Mouse (Mus musculus) cerebral cortex, adult 2 months (tissue): ENCODE results near the gene Cdkal1.

Experiments
- WGBS: fragments of 180-500 bp; shearing (Covaris S2); methylation state at CpG from one replicate; pipeline ENCODE4 v1.1.7; 2018; 5-methylcytosine and 5-hydroxymethylcytosine counted together

Gene Cdkal1

GRCm38 (mm10) chr13:29486709-29487108 is 368.8 kb downstream of the Cdkal1 start:
- 75% methylated on average over 3 of the region's 3 CpGs for WGBS

- 85% methylated on average over 3 of the region's 3 CpGs for WGBS
Measured at GRCm38 (mm10) chr13:29483950-29484349, 371.5 kb downstream of the Cdkal1 start.

- 69% methylated on average over 9 of the region's 9 CpGs for WGBS
Measured at GRCm38 (mm10) chr13:29482147-29482863, 373.2 kb downstream of the Cdkal1 start.

GRCm38 (mm10) chr13:29476421-29476820 is 379.1 kb downstream of the Cdkal1 start:
- 80% methylated on average over 4 of the region's 4 CpGs for WGBS

GRCm38 (mm10) chr13:29474301-29474700 is 381.2 kb downstream of the Cdkal1 start:
- 90% methylated on average over 9 of the region's 9 CpGs for WGBS

GRCm38 (mm10) chr13:29473779-29474178 is 381.7 kb downstream of the Cdkal1 start:
- WGBS = 95% methylated on average over 1 of the region's 1 CpGs

- 88% methylated on average over 6 of the region's 6 CpGs for WGBS
Measured at GRCm38 (mm10) chr13:29462271-29462670, 393.2 kb downstream of the Cdkal1 start.

GRCm38 (mm10) chr13:29460741-29461140 is 394.7 kb downstream of the Cdkal1 start:
- WGBS = 44% methylated on average over 5 of the region's 5 CpGs

GRCm38 (mm10) chr13:29458385-29458784 is 397.1 kb downstream of the Cdkal1 start:
- WGBS = 76% methylated on average over 1 of the region's 1 CpGs

GRCm38 (mm10) chr13:29437067-29437466 is 418.4 kb downstream of the Cdkal1 start:
- 80% methylated on average over 2 of the region's 2 CpGs for WGBS

GRCm38 (mm10) chr13:29434726-29435125 is 420.7 kb downstream of the Cdkal1 start:
- 38% methylated on average over 4 of the region's 4 CpGs for WGBS

GRCm38 (mm10) chr13:29430919-29431318 is 424.6 kb downstream of the Cdkal1 start:
- 78% methylated on average over 4 of the region's 4 CpGs for WGBS

- 84% methylated on average over 4 of the region's 4 CpGs for WGBS
Measured at GRCm38 (mm10) chr13:29429877-29430276, 425.6 kb downstream of the Cdkal1 start.

GRCm38 (mm10) chr13:29429196-29429595 is 426.3 kb downstream of the Cdkal1 start:
- 76% methylated on average over 6 of the region's 6 CpGs for WGBS

- 62% methylated on average over 8 of the region's 8 CpGs for WGBS
Measured at GRCm38 (mm10) chr13:29416450-29417136, 438.9 kb downstream of the Cdkal1 start.

- 62% methylated on average over 2 of the region's 2 CpGs for WGBS
Measured at GRCm38 (mm10) chr13:29415967-29416366, 439.5 kb downstream of the Cdkal1 start.

- 50% methylated on average over 6 of the region's 6 CpGs for WGBS
Measured at GRCm38 (mm10) chr13:29414878-29415277, 440.6 kb downstream of the Cdkal1 start.

GRCm38 (mm10) chr13:29414470-29414869 is 441.0 kb downstream of the Cdkal1 start:
- whole genome bisulfite sequencing = 52% methylated on average over 3 of the region's 3 CpGs

- WGBS = 76% methylated on average over 6 of the region's 6 CpGs
Measured at GRCm38 (mm10) chr13:29411176-29411575, 444.3 kb downstream of the Cdkal1 start.

- WGBS = 90% methylated on average over 1 of the region's 1 CpGs
Measured at GRCm38 (mm10) chr13:29407619-29408018, 447.9 kb downstream of the Cdkal1 start.

GRCm38 (mm10) chr13:29405316-29405715 is 450.2 kb downstream of the Cdkal1 start:
- 67% methylated on average over 5 of the region's 5 CpGs for WGBS

- WGBS = 93% methylated on average over 5 of the region's 5 CpGs
Measured at GRCm38 (mm10) chr13:29403217-29403616, 452.3 kb downstream of the Cdkal1 start.

- WGBS = 81% methylated on average over 3 of the region's 3 CpGs
Measured at GRCm38 (mm10) chr13:29402526-29403040, 452.9 kb downstream of the Cdkal1 start.
